Comparison of ENCODE assay signal across 8 mouse cellular contexts in genomic region chr2:35335620-35336019, GRCm38 (mm10). TPM values are rescaled to one million over a fixed set of nuclear protein-coding genes. Genes with fewer than 3 reads are reported as not detected.
DNase-seq lines count a peak whose midpoint lies in the region; ATAC-seq lines count a peak whose summit lies in the region.
"Had no signal": no experiment of that assay in that cellular context is flagged by ENCODE, and none has a peak within 500 bp of the region (broad histone marks: within the 10 kb centered on the region; RNA-seq: fewer than 3 reads in every experiment).

No protein-coding gene starts in this region.

- no peak for DNase-seq in lung, postnatal 25 days (ENCODE audit: low spot score)
- no peak for DNase-seq in forebrain, embryonic 10.5 days (ENCODE audit: extremely low spot score, low spot score)
- DNase-seq in right cerebral cortex, postnatal 14 days = no peak
- DNase-seq in adrenal gland, postnatal 14 days = no peak

- ATAC-seq in lung, embryonic 16.5 days (ENCODE audit: low read depth) = no peak
- no peak for ATAC-seq in liver, embryonic 12.5 days
- ATAC-seq in stomach, embryonic 16.5 days (ENCODE audit: insufficient read depth, low FRiP score) = no peak

- H3K36me3 ChIP-seq in lung, embryonic 16.5 days (ENCODE audit: control insufficient read depth, insufficient read depth, low read length) = no peaks in the 10 kb centered on the region
- H3K36me3 ChIP-seq in forebrain, embryonic 10.5 days (replicated peaks) = no peaks in the 10 kb centered on the region
- peaks cover 31% of the 10 kb centered on the region for H3K36me3 ChIP-seq in liver, embryonic 12.5 days
- no peaks in the 10 kb centered on the region for H3K36me3 ChIP-seq in stomach, embryonic 16.5 days (ENCODE audit: control insufficient read depth, insufficient read depth, low read length)

- peak overlapping the region; percentile 82 for H3K4me3 ChIP-seq in lung, embryonic 16.5 days (ENCODE audit: low read length)
- H3K4me3 ChIP-seq in forebrain, embryonic 10.5 days = peak overlapping the region; percentile 82
- peak overlapping the region; percentile 90 for H3K4me3 ChIP-seq in liver, embryonic 12.5 days
- peak overlapping the region; percentile 84 for H3K4me3 ChIP-seq in stomach, embryonic 16.5 days (replicated peaks; ENCODE audit: low read length)

- 12% methylated on average over 7 of the region's 7 CpGs for WGBS in lung, embryonic 16.5 days
- 6% methylated on average over 7 of the region's 7 CpGs for WGBS in forebrain, embryonic 10.5 days
- 16% methylated on average over 7 of the region's 7 CpGs for WGBS in liver, embryonic 12.5 days (ENCODE audit: insufficient replicate concordance)
- WGBS in stomach, embryonic 16.5 days = 11% methylated on average over 7 of the region's 7 CpGs

- no peaks in the 10 kb centered on the region for H3K9me3 ChIP-seq in lung, embryonic 16.5 days (ENCODE audit: control insufficient read depth, low read length)
- H3K9me3 ChIP-seq in forebrain, embryonic 10.5 days = no peaks in the 10 kb centered on the region
- H3K9me3 ChIP-seq in liver, embryonic 12.5 days (replicated peaks) = no peaks in the 10 kb centered on the region
- H3K9me3 ChIP-seq in stomach, embryonic 16.5 days (replicated peaks; ENCODE audit: control insufficient read depth, low read length) = no peaks in the 10 kb centered on the region

- H3K9ac ChIP-seq in lung, embryonic 16.5 days (ENCODE audit: low read length) = peak overlapping the region; percentile 91
- peak overlapping the region; percentile 97 for H3K9ac ChIP-seq in liver, embryonic 12.5 days
- peak overlapping the region; percentile 93 for H3K9ac ChIP-seq in stomach, embryonic 16.5 days (ENCODE audit: low read length)

- H3K27me3 ChIP-seq in lung, embryonic 16.5 days (ENCODE audit: control insufficient read depth, insufficient read depth, low read depth, low read length) = no peaks in the 10 kb centered on the region
- peaks cover 22% of the 10 kb centered on the region for H3K27me3 ChIP-seq in forebrain, embryonic 10.5 days (ENCODE audit: poor library complexity, severe bottlenecking)
- H3K27me3 ChIP-seq in liver, embryonic 12.5 days (replicated peaks) = no peaks in the 10 kb centered on the region
- no peaks in the 10 kb centered on the region for H3K27me3 ChIP-seq in stomach, embryonic 16.5 days (ENCODE audit: control insufficient read depth, insufficient read depth, low read length)

- no peak overlapping the region; the same call in 1 of the 2 replicates for H3K27ac ChIP-seq in lung, embryonic 16.5 days (ENCODE audit: low read length)
- H3K27ac ChIP-seq in forebrain, embryonic 10.5 days = no peak overlapping the region
- peak overlapping the region; percentile 100 for H3K27ac ChIP-seq in liver, embryonic 12.5 days
- H3K27ac ChIP-seq in stomach, embryonic 16.5 days (ENCODE audit: low read length) = peak overlapping the region; percentile 94

- peak overlapping the region; percentile 87 for H3K4me2 ChIP-seq in lung, embryonic 16.5 days (ENCODE audit: low read depth, low read length)
- H3K4me2 ChIP-seq in liver, embryonic 12.5 days = peak overlapping the region; percentile 81
- H3K4me2 ChIP-seq in stomach, embryonic 16.5 days (ENCODE audit: low read depth, low read length) = peak overlapping the region; percentile 96

- peaks cover 20% of the 10 kb centered on the region for H3K4me1 ChIP-seq in lung, embryonic 16.5 days (replicated peaks; ENCODE audit: control insufficient read depth, insufficient read depth, low read length)
- peaks cover 25% of the 10 kb centered on the region for H3K4me1 ChIP-seq in forebrain, embryonic 10.5 days
- peaks cover 60% of the 10 kb centered on the region for H3K4me1 ChIP-seq in liver, embryonic 12.5 days
- H3K4me1 ChIP-seq in stomach, embryonic 16.5 days (ENCODE audit: control insufficient read depth, insufficient read depth, low read length) = peaks cover 27% of the 10 kb centered on the region

RNA-seq across cellular contexts. Expression of gene Stom, which starts 1.2 kb away (rescaled TPM):
- polyA plus RNA-seq in lung, embryonic 16.5 days (2015; fragmentation: Nextera tagmentation; extraction: Ambion mirVana) = 67.1 and 75.1 TPM in 2 replicates
- 10.1 and 10.5 TPM in 2 replicates for polyA plus RNA-seq in forebrain, embryonic 10.5 days (2016; fragmentation: Nextera tagmentation; extraction: Ambion mirVana)
- polyA plus RNA-seq in liver, embryonic 12.5 days (2016; fragmentation: Nextera tagmentation; extraction: Ambion mirVana) = 134 TPM in 2 replicates
- polyA plus RNA-seq in stomach, embryonic 16.5 days (2015; fragmentation: Nextera tagmentation; extraction: Ambion mirVana) = 87.3 and 88.9 TPM in 2 replicates
- 76.9 and 78.7 TPM in 2 replicates for total RNA-seq in adrenal gland, postnatal 14 days (2021)

RNA-seq across cellular contexts. Expression of gene 4930568D16Rik, which starts 31.9 kb away (rescaled TPM):
- polyA plus RNA-seq in lung, embryonic 16.5 days (2015; fragmentation: Nextera tagmentation; extraction: Ambion mirVana) = not detected in 2 replicates
- polyA plus RNA-seq in forebrain, embryonic 10.5 days (2016; fragmentation: Nextera tagmentation; extraction: Ambion mirVana) = not detected in 2 replicates
- not detected in 2 replicates for polyA plus RNA-seq in liver, embryonic 12.5 days (2016; fragmentation: Nextera tagmentation; extraction: Ambion mirVana)
- polyA plus RNA-seq in stomach, embryonic 16.5 days (2015; fragmentation: Nextera tagmentation; extraction: Ambion mirVana) = not detected in 2 replicates
- not detected in 2 replicates for total RNA-seq in adrenal gland, postnatal 14 days (2021)
- total RNA-seq: left cerebral cortex, postnatal 36 days had no signal

Comparison
In these comparisons a context has a peak if more than half of its experiments do, and no peak if none do; other contexts are left out.
1. H3K27ac ChIP-seq: peak in liver, embryonic 12.5 days (single experiment) and stomach, embryonic 16.5 days (single experiment); none in lung, embryonic 16.5 days (single experiment) and forebrain, embryonic 10.5 days (single experiment).
2. Peak in every context shown above with its lines, with median percentiles within 50 percentile points of each other: H3K4me2 ChIP-seq, H3K4me3 ChIP-seq and H3K9ac ChIP-seq.